Mouse (Mus musculus): Measurements from ENCODE around the gene Nup37.

Nup37 gene

GRCm38 (mm10) chr10:88146707-88147477 is at the start of gene Nup37, which contains the start of gene Parpbp:
TSS of gene Nup37 (plus strand) at chr10:88146992.
TSS of gene Parpbp (minus strand) at chr10:88146941.
- peak; percentile 84 for DNase-seq

GRCm38 (mm10) chr10:88106169-88106568 is 40.6 kb upstream of the Nup37 start:
- no peak for DNase-seq

GRCm38 (mm10) chr10:88113290-88113689 is 33.5 kb upstream of the Nup37 start:
- DNase-seq, result no peak

GRCm38 (mm10) chr10:88119721-88120120 is 27.1 kb upstream of the Nup37 start:
- no peak for DNase-seq

- no peak for DNase-seq
Measured at GRCm38 (mm10) chr10:88135630-88136029, 11.2 kb upstream of the Nup37 start.

GRCm38 (mm10) chr10:88146187-88146586 is 605 bp upstream of the Nup37 start:
- no peak for DNase-seq

- DNase-seq, result no peak
Measured at GRCm38 (mm10) chr10:88150381-88150780, 3.6 kb downstream of the Nup37 start.

GRCm38 (mm10) chr10:88151658-88152057 is 4.9 kb downstream of the Nup37 start:
- no peak for DNase-seq

- no peak for DNase-seq
Measured at GRCm38 (mm10) chr10:88162096-88162495, 15.3 kb downstream of the Nup37 start.

- DNase-seq, result no peak
Measured at GRCm38 (mm10) chr10:88162676-88163075, 15.9 kb downstream of the Nup37 start.

GRCm38 (mm10) chr10:88166158-88166557 is 19.4 kb downstream of the Nup37 start:
- no peak for DNase-seq

- DNase-seq, result no peak
Measured at GRCm38 (mm10) chr10:88167438-88168077, 20.8 kb downstream of the Nup37 start.

- DNase-seq, result peak; percentile 5
Measured at GRCm38 (mm10) chr10:88200541-88200940, 53.7 kb downstream of the Nup37 start.

GRCm38 (mm10) chr10:88200951-88201638 is 54.3 kb downstream of the Nup37 start, which contains the start of gene Washc3:
TSS of gene Washc3 (plus strand) at chr10:88201093.
- DNase-seq, result peak; percentile 89

- peak; percentile 19 for DNase-seq
Measured at GRCm38 (mm10) chr10:88201650-88202049, 54.9 kb downstream of the Nup37 start.

GRCm38 (mm10) chr10:88202581-88202980 is 55.8 kb downstream of the Nup37 start:
- no peak for DNase-seq

GRCm38 (mm10) chr10:88203236-88203635 is 56.4 kb downstream of the Nup37 start:
- no peak for DNase-seq

GRCm38 (mm10) chr10:88212644-88213043 is 65.9 kb downstream of the Nup37 start:
- DNase-seq, result no peak

GRCm38 (mm10) chr10:88214800-88215514 is 68.2 kb downstream of the Nup37 start:
- no peak for DNase-seq

GRCm38 (mm10) chr10:88218161-88218560 is 71.4 kb downstream of the Nup37 start:
- DNase-seq, result no peak

- DNase-seq, result no peak
Measured at GRCm38 (mm10) chr10:88221718-88222117, 74.9 kb downstream of the Nup37 start.

GRCm38 (mm10) chr10:88225421-88225820 is 78.6 kb downstream of the Nup37 start:
- DNase-seq, result no peak

GRCm38 (mm10) chr10:88227962-88228361 is 81.2 kb downstream of the Nup37 start:
- DNase-seq, result no peak

Measured in cerebellum, adult 9-11 months (tissue).